Mouse (Mus musculus): ENCODE measurements around the gene Dcdc2b.

DNA sequence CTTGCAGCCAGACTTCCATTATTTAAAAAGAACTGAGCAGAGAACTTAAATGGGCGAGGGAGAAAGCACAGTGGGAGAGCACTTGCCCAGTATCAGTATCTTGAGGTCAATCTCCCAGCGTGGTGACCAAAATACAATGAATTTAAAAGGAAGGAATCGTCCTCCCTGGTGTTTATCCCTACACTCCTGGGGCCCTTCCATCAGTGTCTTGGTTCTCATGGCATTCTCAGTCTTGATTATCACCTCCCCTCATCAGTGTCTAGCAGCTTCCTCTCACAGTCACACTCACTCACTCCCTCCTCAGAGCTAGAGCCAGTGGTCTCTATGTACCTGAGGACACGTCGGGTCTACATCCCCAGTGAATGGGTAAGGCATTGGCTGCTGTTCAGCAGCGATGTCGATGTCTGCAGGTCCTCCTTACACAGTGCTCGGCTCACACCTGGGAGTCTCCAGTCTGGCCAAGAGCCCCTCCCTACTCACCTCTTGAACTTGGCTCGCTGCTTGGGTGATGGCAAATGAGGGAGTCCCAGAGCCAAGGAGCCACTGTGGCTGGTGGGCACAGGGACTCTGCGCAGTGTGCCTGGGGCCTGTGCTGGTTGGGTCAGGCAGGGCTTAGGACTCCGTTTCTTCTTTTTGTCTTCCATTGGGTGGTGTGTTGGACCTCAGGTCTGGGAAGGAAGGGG is 8.2 kb upstream of the Dcdc2b start:
- TF ChIP-seq CHD2 (IDR thresholded peaks at IDR 0.05; ENCODE audit: low read depth, low read length) (no peak), ZNF384 (IDR thresholded peaks at IDR 0.05; ENCODE audit: low read depth, low read length) (no peak), MAFK (IDR thresholded peaks at IDR 0.05; ENCODE audit: insufficient read depth, low read depth, low read length) (no peak), ZC3H11A (IDR thresholded peaks at IDR 0.05; ENCODE audit: borderline replicate concordance, low read depth, low read length) (no peak), HCFC1 (IDR thresholded peaks at IDR 0.05; ENCODE audit: borderline replicate concordance, insufficient read depth, low read length) (no peak)
